Mouse (Mus musculus): ENCODE measurements around the gene Cmbl.

GRCm38 (mm10) chr15:31538346-31538745 lies 26.8 kb upstream of the Cmbl start:
- no peak for TF ChIP-seq GATA1 (IDR thresholded peaks at IDR 0.05; ENCODE audit: borderline replicate concordance, low read length)
- no peak for TF ChIP-seq FLI1 (IDR thresholded peaks at IDR 0.05; ENCODE audit: low read length)
